Mouse (Mus musculus) lung, adult 2 months (tissue): Measurements from ENCODE around the gene Ndufb8. TPM values are rescaled to one million over a fixed set of nuclear protein-coding genes. Genes with fewer than 3 reads are reported as not detected.

ENCODE experiments used
- DNase-seq: peaks from one replicate; pipeline ENCODE4 v3.0.0; 2022
- H3K4me1 ChIP-seq: fragments of 200-500 bp; 2 replicates; pipeline ENCODE4 v1.6.1; 2011; ENCODE audit warnings: low read length; ENCODE audit not compliant: control insufficient read depth, insufficient read depth
- H3K4me3 ChIP-seq: fragments of 200-500 bp; replicated peaks from 2 replicates; pipeline ENCODE3; 2011; ENCODE audit warnings: low read depth, mild to moderate bottlenecking, control low read depth, low read length; ENCODE audit errors: extremely low read depth
- CTCF ChIP-seq: fragments of 200-500 bp; IDR thresholded peaks from 2 replicates; pipeline ENCODE4 v1.5.1; 2011; ENCODE audit warnings: mild to moderate bottlenecking, low read length, control low read depth; ENCODE audit not compliant: insufficient read depth
- POLR2A ChIP-seq: fragments of 200-500 bp; IDR thresholded peaks from 2 replicates; pipeline ENCODE4 v1.6.1; 2011; ENCODE audit warnings: low read depth, mild to moderate bottlenecking, control low read depth, low read length, borderline replicate concordance; ENCODE audit errors: extremely low read depth
- WGBS: fragments of 180-500 bp; shearing (Covaris S2); methylation state at CpG from one replicate; pipeline ENCODE4 v1.1.7; 2018; 5-methylcytosine and 5-hydroxymethylcytosine counted together
- polyA plus RNA-seq: library from polyadenylated mRNA; depleted of rRNA; stranded (reverse); fragments of >200 nt; gene quantifications from 2 replicates; pipeline ENCODE4 v1.2.3, GENCODE M21; 2012; rRNA removed

Gene Ndufb8
- polyA plus RNA-seq, 1 experiment = 363 TPM

GRCm38 (mm10) chr19:44513054-44513833 is 42.0 kb downstream of the Ndufb8 start:
- WGBS = 45% methylated on average over 11 of the region's 11 CpGs
- H3K4me3 ChIP-seq = no peak overlapping the region
- H3K4me1 ChIP-seq = peaks cover 2% of the 10 kb centered on the region; the same call in 1 of the 2 replicates
- TF ChIP-seq CTCF (no peak), POLR2A (no peak)
- DNase-seq = no peak

GRCm38 (mm10) chr19:44512601-44513000 is 42.6 kb downstream of the Ndufb8 start:
- H3K4me1 ChIP-seq = peaks cover 2% of the 10 kb centered on the region; the same call in 1 of the 2 replicates
- no peak for DNase-seq
- no peak overlapping the region for H3K4me3 ChIP-seq
- WGBS = 60% methylated on average over 5 of the region's 5 CpGs
- no peak for TF ChIP-seq POLR2A
- TF ChIP-seq CTCF = no peak

DNA sequence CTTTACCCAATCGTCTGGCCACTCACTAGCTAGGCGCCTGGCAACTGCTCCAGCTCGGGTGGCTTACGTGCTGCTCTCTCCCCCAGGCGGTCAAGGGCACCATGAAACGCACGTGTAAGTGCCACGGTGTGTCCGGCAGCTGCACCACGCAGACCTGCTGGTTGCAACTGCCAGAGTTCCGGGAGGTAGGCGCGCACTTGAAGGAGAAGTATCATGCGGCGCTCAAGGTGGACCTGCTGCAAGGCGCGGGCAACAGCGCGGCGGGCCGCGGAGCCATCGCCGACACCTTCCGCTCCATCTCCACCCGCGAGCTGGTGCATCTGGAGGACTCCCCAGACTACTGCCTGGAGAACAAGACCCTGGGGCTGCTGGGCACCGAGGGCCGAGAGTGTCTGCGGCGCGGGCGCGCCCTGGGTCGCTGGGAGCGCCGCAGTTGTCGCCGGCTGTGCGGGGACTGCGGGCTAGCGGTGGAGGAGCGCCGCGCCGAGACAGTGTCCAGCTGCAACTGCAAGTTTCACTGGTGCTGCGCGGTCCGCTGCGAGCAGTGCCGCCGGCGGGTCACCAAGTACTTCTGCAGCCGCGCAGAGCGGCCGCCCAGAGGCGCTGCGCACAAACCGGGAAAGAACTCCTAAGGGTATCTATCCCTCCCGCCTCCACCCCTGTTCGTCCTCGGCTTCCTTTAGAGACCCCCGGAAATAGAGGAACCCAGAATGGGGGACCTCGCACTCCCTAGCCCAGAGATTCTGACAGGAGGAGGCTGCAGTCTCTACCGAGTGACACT is 43.6 kb downstream of the Ndufb8 start:
- WGBS = 3% methylated on average over 66 of the region's 66 CpGs
- no peak for DNase-seq

DNA sequence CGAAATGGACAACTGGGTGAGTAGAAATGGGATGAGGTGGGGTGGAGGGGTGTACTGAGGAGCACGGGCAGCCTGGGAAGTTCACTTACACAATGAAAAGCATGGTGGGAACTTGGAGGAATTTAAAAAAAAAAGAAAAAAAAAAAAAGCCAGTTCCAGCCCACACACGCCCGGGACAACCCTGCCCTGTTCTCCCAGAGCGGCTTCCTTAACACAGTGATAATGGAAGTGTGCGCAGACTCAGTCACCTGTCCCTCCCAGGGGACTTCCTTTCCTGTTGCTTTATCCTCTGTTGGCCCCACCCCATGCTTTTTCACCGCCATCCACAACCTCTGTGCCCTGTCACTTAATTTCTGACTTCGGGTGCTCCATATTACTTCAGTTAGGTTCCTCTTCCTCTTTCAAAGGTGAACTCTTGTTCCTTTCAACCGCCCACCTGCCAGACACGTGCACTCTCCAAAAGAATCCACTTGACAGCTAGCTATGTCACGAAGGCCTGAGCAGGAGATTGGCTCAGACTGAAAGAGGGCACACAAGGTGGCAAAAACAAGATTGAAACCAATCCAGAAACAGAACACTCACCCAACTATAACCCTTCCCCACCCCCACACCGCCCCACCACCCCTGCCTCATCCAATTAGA is 44.6 kb downstream of the Ndufb8 start:
- WGBS = 6% methylated on average over 12 of the region's 12 CpGs
- Histone ChIP-seq H3K4me1 (peaks cover 2% of the 10 kb centered on the region; the same call in 1 of the 2 replicates), H3K4me3 (no peak overlapping the region)
- TF ChIP-seq CTCF (no peak), POLR2A (no peak)
- no peak for DNase-seq

More for the DNA sequence above, 43.6 kb downstream of the Ndufb8 start:
- Histone ChIP-seq H3K4me1 (peaks cover 2% of the 10 kb centered on the region; the same call in 1 of the 2 replicates), H3K4me3 (no peak overlapping the region)
- TF ChIP-seq POLR2A (no peak), CTCF (no peak)

DNA sequence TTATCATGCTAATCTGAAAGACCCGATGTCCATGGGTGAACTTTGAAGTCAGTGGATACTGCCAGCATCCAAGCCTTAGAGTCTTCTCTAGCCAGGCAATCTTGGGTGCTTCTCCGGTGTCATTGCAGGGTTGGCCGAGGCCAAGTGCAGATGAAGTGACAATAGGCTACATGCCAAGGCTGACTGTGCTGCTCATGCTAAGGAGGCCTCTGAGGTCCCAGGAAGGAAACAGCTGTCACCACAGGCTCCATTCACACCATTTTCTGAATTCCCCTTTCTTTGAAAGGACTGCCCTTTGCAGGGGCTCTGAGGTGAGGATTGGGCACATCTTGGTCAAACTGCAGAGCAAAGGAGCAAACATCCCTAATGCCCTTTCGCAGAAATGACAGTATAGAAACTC is 52.5 kb downstream of the Ndufb8 start:
- DNase-seq = no peak
- Histone ChIP-seq H3K4me3 (no peak overlapping the region), H3K4me1 (no peaks in the 10 kb centered on the region)
- TF ChIP-seq CTCF = no peak
- no peak for TF ChIP-seq POLR2A
- WGBS = 55% methylated on average over 4 of the region's 4 CpGs

GRCm38 (mm10) chr19:44501925-44502324 is 53.3 kb downstream of the Ndufb8 start:
- Histone ChIP-seq H3K4me3 (no peak overlapping the region), H3K4me1 (no peaks in the 10 kb centered on the region)
- no peak for DNase-seq
- TF ChIP-seq POLR2A = no peak
- no peak for TF ChIP-seq CTCF
- 76% methylated on average over 6 of the region's 6 CpGs for WGBS

- 57% methylated on average over 5 of the region's 5 CpGs for WGBS
- Histone ChIP-seq H3K4me1 (no peaks in the 10 kb centered on the region), H3K4me3 (no peak overlapping the region)
- DNase-seq = no peak
- no peak for TF ChIP-seq CTCF
- TF ChIP-seq POLR2A = no peak
Measured at GRCm38 (mm10) chr19:44500240-44500639, 55.0 kb downstream of the Ndufb8 start.

GRCm38 (mm10) chr19:44498936-44499335 is 56.3 kb downstream of the Ndufb8 start:
- 56% methylated on average over 6 of the region's 6 CpGs for WGBS
- no peak for DNase-seq
- Histone ChIP-seq H3K4me3 (no peak overlapping the region), H3K4me1 (no peaks in the 10 kb centered on the region)
- TF ChIP-seq POLR2A (no peak), CTCF (no peak)

Other genes with a start within 250 kb of the Ndufb8 start
- 0.46 and 0.97 TPM in 2 replicates for gene Scd4, start 222.3 kb downstream of the Ndufb8 start, polyA plus RNA-seq
- 3,425 and 3,454 TPM in 2 replicates for gene Scd1, start 147.6 kb downstream of the Ndufb8 start, polyA plus RNA-seq
- gene Wnt8b, start 62.0 kb downstream of the Ndufb8 start, polyA plus RNA-seq = not detected in 2 replicates
- 3.6 TPM in 2 replicates for gene Sec31b, start 9.6 kb downstream of the Ndufb8 start, polyA plus RNA-seq
- not detected in 2 replicates for gene Gm20538, start 2.6 kb downstream of the Ndufb8 start, polyA plus RNA-seq
- 15.2 and 27.0 TPM in 2 replicates for gene Hif1an, start 7.4 kb upstream of the Ndufb8 start, polyA plus RNA-seq
- gene Pax2, start 200.6 kb upstream of the Ndufb8 start, polyA plus RNA-seq = not detected in 2 replicates